In the genomic region with DNA sequence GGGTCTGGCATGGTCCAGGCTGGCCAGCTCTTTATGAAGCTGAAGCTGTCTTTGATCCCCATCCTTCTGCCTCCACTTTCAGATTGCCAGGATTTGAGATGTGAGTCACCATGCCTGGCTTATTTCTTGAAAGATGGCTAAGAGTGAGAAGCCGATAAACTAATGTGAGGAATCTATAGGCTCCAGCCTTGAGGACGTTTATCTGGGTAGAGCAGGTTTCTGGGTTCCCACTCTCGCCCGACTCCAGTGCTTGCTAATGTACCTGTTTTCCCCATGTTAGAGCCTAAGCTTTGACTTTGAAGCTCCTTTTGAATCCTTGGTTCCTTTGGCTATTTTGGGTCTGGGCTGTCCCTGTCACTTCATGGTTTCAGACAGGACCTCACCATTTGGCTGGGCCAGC, we compare ENCODE assay signal across 9 mouse cellular contexts. TPM values are rescaled to one million over a fixed set of nuclear protein-coding genes. Genes with fewer than 3 reads are reported as not detected.
DNase-seq lines count a peak whose midpoint lies in the region; ATAC-seq and TF ChIP-seq lines count a peak whose summit lies in the region.
"Had no signal": no experiment of that assay in that cellular context is flagged by ENCODE, and none has a peak within 500 bp of the region (broad histone marks: within the 10 kb centered on the region; RNA-seq: fewer than 3 reads in every experiment).

No protein-coding gene starts in this region.

- peak; percentile 87 for DNase-seq in heart, adult 11 months
- DNase-seq in heart, postnatal 10 days = no peak
- peak; percentile 33 for DNase-seq in MEL-GATA-1-ER (ENCODE audit: extremely low read depth, low read depth)
- DNase-seq in heart, postnatal 0 days (ENCODE audit: low spot score) = no peak
- DNase-seq in adrenal gland, postnatal 4 days (ENCODE audit: low spot score in 2 of 2) = no peak
- no peak for DNase-seq in adrenal gland, adult 18-20 months (ENCODE audit: low spot score in 2 of 2)
- DNase-seq in layer of hippocampus, adult 9-10 months (ENCODE audit: low spot score) = no peak
- DNase-seq: right cerebral cortex, postnatal 4 days had no signal

- intact Hi-C loops in heart, postnatal 10 days (cut with DNase I) = loop anchor here (10.0 kb wide), 1 partner anchor 204 kb away; no protein-coding TSS in a partner anchor

- peak overlapping the region; percentile 80 for H3K4me3 ChIP-seq in heart, postnatal 0 days (ENCODE audit: low read depth, low read length)

- 50% methylated on average over 4 of the region's 4 CpGs for WGBS in heart, postnatal 0 days

- H3K4me1 ChIP-seq in heart, postnatal 0 days (ENCODE audit: control insufficient read depth, insufficient read depth) = peaks cover 15% of the 10 kb centered on the region

- H3K27ac ChIP-seq in heart, postnatal 0 days (ENCODE audit: low read depth) = no peak overlapping the region

- peak overlapping the region; percentile 82; the same call in 1 of the 2 replicates for H3K9ac ChIP-seq in heart, postnatal 0 days (replicated peaks; ENCODE audit: low read depth, low read length)

- no peaks in the 10 kb centered on the region; the same call in 1 of the 2 replicates for H3K36me3 ChIP-seq in heart, postnatal 0 days (replicated peaks; ENCODE audit: control insufficient read depth, insufficient read depth, low read length)

- TF ChIP-seq EP300 in heart, postnatal 0 days (IDR thresholded peaks at IDR 0.05; ENCODE audit: low read depth) = no peak

- TF ChIP-seq CTCF in heart, postnatal 0 days (IDR thresholded peaks at IDR 0.05; ENCODE audit: low read depth) = no peak

- peak overlapping the region; percentile 85 for H3K4me2 ChIP-seq in heart, postnatal 0 days (ENCODE audit: low read depth, low read length)

- no peak for ATAC-seq in heart, postnatal 0 days (ENCODE audit: insufficient read depth, low read depth)
- ATAC-seq in megakaryocyte-erythroid progenitor cell, adult 5-6 weeks (replicated peaks; ENCODE audit: low FRiP score, low TSS enrichment, poor library complexity, severe bottlenecking) = peak; percentile 39; the same call in 1 of the 2 replicates

- H3K27me3 ChIP-seq in heart, postnatal 0 days (ENCODE audit: control insufficient read depth, insufficient read depth, low read length) = no peaks in the 10 kb centered on the region

- no peaks in the 10 kb centered on the region for H3K9me3 ChIP-seq in heart, postnatal 0 days (replicated peaks; ENCODE audit: control insufficient read depth, low read length)

RNA-seq across cellular contexts. Expression of a gene that starts 1.5 kb away (rescaled TPM):
- 100 to 1,000 TPM; 101 to 105 TPM for total RNA-seq in heart, postnatal 10 days (2021)
- total RNA-seq in heart, postnatal 0 days (2014; rRNA removed; ENCODE audit: low replicate concordance) = 37.4 and 38.9 TPM in 2 replicates
- polyA plus RNA-seq in heart, postnatal 0 days (2015; fragmentation: Nextera tagmentation; extraction: Ambion mirVana) = 36.6 and 40.0 TPM in 2 replicates
- total RNA-seq in megakaryocyte-erythroid progenitor cell, adult 5-6 weeks (2014; fragmentation: Nextera tagmentation) = 262 and 301 TPM in 2 replicates
- total RNA-seq in megakaryocyte-erythroid progenitor cell, adult 5-6 weeks (2017) = 239 and 260 TPM in 2 replicates
- total RNA-seq in adrenal gland, postnatal 4 days (2021) = 100 to 1,000 TPM; 147 to 157 TPM
- 100 to 1,000 TPM; 162 to 184 TPM for total RNA-seq in adrenal gland, adult 18-20 months (2021)

RNA-seq across cellular contexts. Expression of a gene that starts 24.8 kb away (rescaled TPM):
- total RNA-seq in heart, postnatal 10 days (2021) = not detected
- total RNA-seq in heart, postnatal 0 days (2014; rRNA removed; ENCODE audit: low replicate concordance) = not detected in 2 replicates
- polyA plus RNA-seq in heart, postnatal 0 days (2015; fragmentation: Nextera tagmentation; extraction: Ambion mirVana) = not detected in 2 replicates
- not detected in 2 replicates for total RNA-seq in megakaryocyte-erythroid progenitor cell, adult 5-6 weeks (2014; fragmentation: Nextera tagmentation)
- total RNA-seq in megakaryocyte-erythroid progenitor cell, adult 5-6 weeks (2017) = not detected in 2 replicates
- total RNA-seq in adrenal gland, postnatal 4 days (2021) = under 1 TPM; 0.08 to 0.23 TPM
- total RNA-seq in adrenal gland, adult 18-20 months (2021) = under 1 TPM; 0.13 to 0.16 TPM

RNA-seq across cellular contexts. Expression of a gene that starts 31.6 kb away (rescaled TPM):
- 10 to 100 TPM; 17.0 to 18.2 TPM for total RNA-seq in heart, postnatal 10 days (2021)
- total RNA-seq in heart, postnatal 0 days (2014; rRNA removed; ENCODE audit: low replicate concordance) = 24.8 and 30.8 TPM in 2 replicates
- polyA plus RNA-seq in heart, postnatal 0 days (2015; fragmentation: Nextera tagmentation; extraction: Ambion mirVana) = 11.7 and 13.3 TPM in 2 replicates
- total RNA-seq in megakaryocyte-erythroid progenitor cell, adult 5-6 weeks (2014; fragmentation: Nextera tagmentation) = 4.3 and 11.1 TPM in 2 replicates
- total RNA-seq in megakaryocyte-erythroid progenitor cell, adult 5-6 weeks (2017) = 6.6 and 8.6 TPM in 2 replicates
- 10 to 100 TPM; 28.0 to 29.5 TPM for total RNA-seq in adrenal gland, postnatal 4 days (2021)
- 10 to 100 TPM; 13.8 to 13.9 TPM for total RNA-seq in adrenal gland, adult 18-20 months (2021)

Comparison
In these comparisons a context has a peak if more than half of its experiments do, and no peak if none do; other contexts are left out.
1. DNase-seq: peak in heart, adult 11 months (single experiment) and MEL-GATA-1-ER (single experiment); none in heart, postnatal 10 days (0 of 2), heart, postnatal 0 days (single experiment), adrenal gland, postnatal 4 days (0 of 2), adrenal gland, adult 18-20 months (0 of 2) and layer of hippocampus, adult 9-10 months (single experiment).